Mouse (Mus musculus): ENCODE data around the gene Srpr. TPM values are rescaled to one million over a fixed set of nuclear protein-coding genes. Genes with fewer than 3 reads are reported as not detected.
A peak's percentile ranks its signal among the peaks of the same experiment; 100 is the strongest.

The Srpr gene
- polyA plus RNA-seq, 1 experiment, result 52.8 TPM

DNA sequence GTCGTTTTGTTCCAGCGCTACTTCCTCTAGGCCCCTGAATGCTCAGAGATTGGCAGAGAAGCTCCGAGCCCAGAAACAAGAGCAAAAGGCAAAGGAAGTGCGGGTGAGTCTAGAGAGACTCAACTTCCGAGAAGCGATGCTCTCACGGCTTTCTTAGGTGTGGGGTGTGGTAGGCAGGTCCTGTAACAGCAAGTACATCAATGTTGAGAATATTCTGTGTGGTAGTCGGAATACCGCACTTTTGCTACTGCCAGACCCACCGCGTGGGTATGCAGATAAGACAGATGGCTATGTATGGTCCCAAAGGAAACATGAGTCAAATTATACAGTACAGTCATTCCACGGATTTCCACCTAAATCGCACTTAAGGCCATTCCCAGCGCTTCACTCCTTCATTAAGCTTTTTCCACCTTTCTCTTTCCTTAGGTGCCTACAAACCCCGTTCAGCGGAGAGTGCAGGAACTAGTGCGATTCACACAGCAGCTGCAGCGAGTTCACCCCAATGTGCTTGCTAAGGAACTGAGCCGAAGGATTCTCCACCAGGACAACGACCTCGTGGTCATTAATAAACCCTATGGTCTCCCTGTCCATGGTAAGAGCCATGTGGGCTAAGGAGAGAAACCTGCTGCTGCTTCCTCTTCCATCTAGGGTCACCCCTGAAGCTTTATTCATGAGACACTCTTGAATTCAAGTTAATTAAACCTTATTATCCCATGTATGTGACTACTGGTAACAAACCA is 68.2 kb downstream of the Srpr start:
- TF ChIP-seq CTCF (IDR thresholded peaks at IDR 0.05; ENCODE audit: extremely low read depth, insufficient read depth, low read length), result no peak
- no peak for TF ChIP-seq POLR2A (IDR thresholded peaks at IDR 0.05; ENCODE audit: extremely low read depth, insufficient read depth, low read length)
- peak overlapping the region; percentile 94 for H3K4me3 ChIP-seq (ENCODE audit: insufficient read depth, low read length)
- H3K4me1 ChIP-seq (ENCODE audit: control insufficient read depth, insufficient read depth, low read length), result no peaks in the 10 kb centered on the region; the same call in 1 of the 2 replicates
- H3K27ac ChIP-seq (ENCODE audit: insufficient read depth, low read length), result no peak overlapping the region

DNA sequence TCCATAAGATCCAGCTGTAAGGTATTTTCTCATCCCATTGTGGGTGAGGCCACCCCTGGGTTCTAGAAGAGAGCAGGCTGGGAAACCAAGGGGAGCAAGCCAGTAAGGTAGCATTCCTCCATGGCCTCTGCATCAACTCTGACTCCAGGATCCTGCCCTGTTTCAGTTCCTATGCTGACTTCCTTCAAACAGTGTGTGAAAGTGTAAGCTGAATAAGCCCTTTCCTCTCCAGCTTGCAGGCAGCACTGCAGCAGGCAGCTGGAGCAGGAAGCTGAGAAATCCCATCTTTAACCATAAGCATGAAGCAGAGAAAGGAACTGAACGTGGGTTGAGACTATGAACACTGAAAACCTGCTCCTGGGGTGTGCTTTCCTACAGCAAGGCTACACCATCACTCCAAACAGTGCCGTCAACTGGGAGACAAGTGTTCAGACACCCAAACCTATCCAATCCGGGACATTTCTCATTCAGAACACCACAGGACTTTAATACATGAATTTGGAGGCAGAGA is 77.9 kb downstream of the Srpr start:
- no peak overlapping the region for H3K4me3 ChIP-seq (ENCODE audit: insufficient read depth, low read length)
- TF ChIP-seq CTCF (IDR thresholded peaks at IDR 0.05; ENCODE audit: extremely low read depth, insufficient read depth, low read length), result no peak
- no peak for TF ChIP-seq POLR2A (IDR thresholded peaks at IDR 0.05; ENCODE audit: extremely low read depth, insufficient read depth, low read length)
- H3K4me1 ChIP-seq (ENCODE audit: control insufficient read depth, insufficient read depth, low read length), result no peaks in the 10 kb centered on the region
- H3K27ac ChIP-seq (ENCODE audit: insufficient read depth, low read length), result no peak overlapping the region

DNA sequence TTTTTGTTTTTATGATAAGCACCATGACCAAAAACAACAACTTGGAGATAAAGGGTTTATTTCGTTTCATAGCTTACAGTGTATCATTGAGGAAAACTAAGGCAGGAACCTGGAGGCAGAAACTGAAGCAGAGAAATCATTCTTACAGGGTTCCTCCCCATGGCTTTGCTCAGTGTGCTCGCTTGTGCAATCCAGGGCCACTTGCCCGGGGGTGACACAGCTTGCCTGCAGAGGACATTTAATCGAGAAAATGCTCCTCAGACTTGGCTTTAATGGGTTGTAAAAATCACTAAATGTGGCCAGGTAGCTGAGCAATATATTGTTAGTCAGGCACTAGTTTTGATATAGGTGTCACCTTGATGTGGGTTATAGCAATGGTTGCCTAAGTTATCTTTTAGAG is 78.5 kb downstream of the Srpr start:
- Histone ChIP-seq H3K27ac (ENCODE audit: insufficient read depth, low read length) (no peak overlapping the region), H3K4me1 (ENCODE audit: control insufficient read depth, insufficient read depth, low read length) (no peaks in the 10 kb centered on the region), H3K4me3 (ENCODE audit: insufficient read depth, low read length) (no peak overlapping the region)
- TF ChIP-seq POLR2A (IDR thresholded peaks at IDR 0.05; ENCODE audit: extremely low read depth, insufficient read depth, low read length), result no peak
- TF ChIP-seq CTCF (IDR thresholded peaks at IDR 0.05; ENCODE audit: extremely low read depth, insufficient read depth, low read length), result no peak

DNA sequence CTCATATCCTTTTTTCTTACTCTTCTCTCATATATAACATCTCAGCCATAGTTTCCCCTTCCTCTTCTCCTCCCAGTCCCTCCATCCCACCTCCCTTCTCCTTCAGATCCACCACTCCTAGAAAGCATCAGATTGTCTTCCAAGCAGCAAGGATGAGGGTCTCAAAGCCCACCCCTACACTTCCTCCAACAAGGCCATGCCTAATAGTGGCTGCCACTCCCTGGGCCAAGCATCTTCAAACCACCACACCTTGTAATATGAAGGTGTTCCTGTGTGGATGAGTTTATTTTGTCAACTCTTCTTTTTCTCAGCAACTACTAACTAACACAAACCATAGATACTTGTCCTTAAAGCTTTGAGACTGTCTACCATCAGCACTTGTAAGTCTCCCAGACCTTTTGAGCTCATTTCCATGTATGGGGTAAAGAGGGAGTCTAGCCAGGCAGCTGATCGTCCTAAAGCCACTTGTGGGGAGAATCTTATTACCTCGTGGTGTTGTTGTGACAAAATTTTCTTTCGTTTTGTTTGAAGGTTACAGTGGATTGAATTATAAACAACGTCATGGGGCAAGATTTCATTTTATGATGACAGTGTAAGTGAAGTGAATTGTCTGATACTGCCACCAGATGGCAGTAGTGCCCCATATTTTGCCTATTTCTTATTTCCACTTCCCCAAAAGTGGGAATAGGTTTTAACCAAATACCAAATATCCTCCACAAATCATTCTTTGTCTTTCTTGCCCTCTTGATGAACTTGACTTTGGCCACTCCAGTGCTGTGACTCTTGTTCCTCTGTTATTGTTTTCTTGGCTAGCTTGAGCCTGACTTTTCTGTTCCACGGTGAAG is 82.3 kb downstream of the Srpr start:
- no peaks in the 10 kb centered on the region for H3K4me1 ChIP-seq (ENCODE audit: control insufficient read depth, insufficient read depth, low read length)
- TF ChIP-seq CTCF (IDR thresholded peaks at IDR 0.05; ENCODE audit: extremely low read depth, insufficient read depth, low read length) (peak; percentile 27; the same call in 1 of the 2 replicates), POLR2A (IDR thresholded peaks at IDR 0.05; ENCODE audit: extremely low read depth, insufficient read depth, low read length) (no peak)

GRCm38 (mm10) chr9:35282851-35283200 is 82.9 kb downstream of the Srpr start:
- Histone ChIP-seq H3K27ac (ENCODE audit: insufficient read depth, low read length) (no peak overlapping the region), H3K4me1 (ENCODE audit: control insufficient read depth, insufficient read depth, low read length) (no peaks in the 10 kb centered on the region), H3K4me3 (ENCODE audit: insufficient read depth, low read length) (no peak overlapping the region)
- TF ChIP-seq CTCF (IDR thresholded peaks at IDR 0.05; ENCODE audit: extremely low read depth, insufficient read depth, low read length) (no peak), POLR2A (IDR thresholded peaks at IDR 0.05; ENCODE audit: extremely low read depth, insufficient read depth, low read length) (no peak)

More for the DNA sequence above, 82.3 kb downstream of the Srpr start:
- H3K4me3 ChIP-seq (ENCODE audit: insufficient read depth, low read length), result no peak overlapping the region
- H3K27ac ChIP-seq (ENCODE audit: insufficient read depth, low read length), result no peak overlapping the region

DNA sequence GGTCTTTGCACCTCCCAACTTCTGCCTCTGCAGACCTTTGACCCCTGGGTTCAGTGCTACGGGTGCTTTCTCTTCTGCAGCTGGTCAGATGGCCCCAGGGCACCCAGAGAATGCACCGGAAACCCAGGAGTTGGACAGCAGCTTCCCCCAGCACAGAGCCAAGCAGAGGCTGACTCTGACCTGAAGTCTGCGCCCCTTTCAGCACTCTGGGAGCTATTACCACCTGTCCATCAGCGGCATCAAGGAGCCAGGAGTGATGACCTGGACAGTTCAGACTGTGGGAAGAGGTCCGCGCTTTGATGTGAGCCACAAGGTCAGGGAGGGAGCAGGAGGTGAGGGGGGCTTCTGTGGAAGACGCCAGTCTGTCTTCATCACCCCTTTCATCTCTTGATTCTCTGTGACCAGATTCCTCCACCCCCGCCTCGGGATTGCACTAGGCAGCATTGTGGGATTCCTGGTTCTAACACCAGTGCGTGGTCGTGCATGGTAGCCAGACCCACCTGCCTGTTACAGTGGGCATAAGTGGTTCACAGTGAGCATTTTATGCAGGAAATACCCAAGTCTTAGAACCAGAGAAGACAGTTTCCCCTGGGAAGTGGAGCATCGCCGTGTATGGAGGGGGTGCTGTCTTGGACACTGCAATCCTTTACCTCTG is 83.6 kb downstream of the Srpr start:
- no peak overlapping the region for H3K4me3 ChIP-seq (ENCODE audit: insufficient read depth, low read length)
- no peak overlapping the region for H3K27ac ChIP-seq (ENCODE audit: insufficient read depth, low read length)
- TF ChIP-seq CTCF (IDR thresholded peaks at IDR 0.05; ENCODE audit: extremely low read depth, insufficient read depth, low read length), result no peak
- no peak for TF ChIP-seq POLR2A (IDR thresholded peaks at IDR 0.05; ENCODE audit: extremely low read depth, insufficient read depth, low read length)
- no peaks in the 10 kb centered on the region for H3K4me1 ChIP-seq (ENCODE audit: control insufficient read depth, insufficient read depth, low read length)

- Histone ChIP-seq H3K4me3 (ENCODE audit: insufficient read depth, low read length) (no peak overlapping the region), H3K27ac (ENCODE audit: insufficient read depth, low read length) (no peak overlapping the region), H3K4me1 (ENCODE audit: control insufficient read depth, insufficient read depth, low read length) (no peaks in the 10 kb centered on the region)
- TF ChIP-seq CTCF (IDR thresholded peaks at IDR 0.05; ENCODE audit: extremely low read depth, insufficient read depth, low read length), result no peak
- TF ChIP-seq POLR2A (IDR thresholded peaks at IDR 0.05; ENCODE audit: extremely low read depth, insufficient read depth, low read length), result no peak
Measured at GRCm38 (mm10) chr9:35284351-35284750, 84.4 kb downstream of the Srpr start.

DNA sequence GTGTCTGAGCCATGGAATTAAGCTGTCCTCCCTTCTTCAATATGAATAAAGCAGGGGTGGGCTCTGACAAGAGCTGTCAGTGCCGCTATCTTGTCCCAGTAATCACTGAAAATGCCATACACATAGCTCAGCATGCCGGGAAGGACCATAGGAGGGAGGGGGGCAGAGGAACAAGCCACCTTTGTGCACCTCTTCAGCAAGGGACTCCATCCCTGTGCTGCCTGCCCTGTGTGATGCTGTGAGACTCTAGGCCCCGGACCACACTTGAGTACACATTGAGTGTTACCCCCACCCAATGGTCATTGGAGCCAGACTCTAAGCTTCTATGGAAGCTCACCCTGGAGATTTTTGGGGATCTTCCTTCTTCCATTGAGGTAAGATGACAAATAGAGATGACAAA is 86.4 kb downstream of the Srpr start:
- TF ChIP-seq POLR2A (IDR thresholded peaks at IDR 0.05; ENCODE audit: extremely low read depth, insufficient read depth, low read length), result no peak
- no peak for TF ChIP-seq CTCF (IDR thresholded peaks at IDR 0.05; ENCODE audit: extremely low read depth, insufficient read depth, low read length)
- H3K4me1 ChIP-seq (ENCODE audit: control insufficient read depth, insufficient read depth, low read length), result no peaks in the 10 kb centered on the region

DNA sequence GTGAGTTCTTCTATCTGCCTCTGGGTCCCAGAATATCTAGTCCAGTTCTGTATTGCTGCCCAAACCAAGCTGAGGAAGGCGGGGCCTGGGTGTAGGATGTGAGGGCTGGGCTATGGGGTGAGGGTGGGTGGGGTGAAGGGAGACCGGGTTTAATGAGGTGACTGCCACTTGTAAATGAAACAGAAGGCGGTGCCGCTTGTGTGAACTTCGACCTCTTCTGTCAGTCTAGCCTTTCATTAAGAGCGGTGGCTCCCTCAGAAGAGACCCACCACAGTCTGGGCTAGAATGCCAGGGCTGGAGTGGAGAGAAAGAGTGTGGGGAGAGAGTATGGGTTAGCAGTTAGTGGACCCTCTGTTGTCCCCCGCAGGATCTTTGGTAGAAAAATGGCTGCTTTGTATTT is 90.0 kb downstream of the Srpr start:
- H3K4me3 ChIP-seq (ENCODE audit: insufficient read depth, low read length), result no peak overlapping the region
- no peak overlapping the region for H3K27ac ChIP-seq (ENCODE audit: insufficient read depth, low read length)
- TF ChIP-seq POLR2A (IDR thresholded peaks at IDR 0.05; ENCODE audit: extremely low read depth, insufficient read depth, low read length), result no peak
- no peak for TF ChIP-seq CTCF (IDR thresholded peaks at IDR 0.05; ENCODE audit: extremely low read depth, insufficient read depth, low read length)
- H3K4me1 ChIP-seq (ENCODE audit: control insufficient read depth, insufficient read depth, low read length), result no peaks in the 10 kb centered on the region

More for the DNA sequence above, 86.4 kb downstream of the Srpr start:
- Histone ChIP-seq H3K27ac (ENCODE audit: insufficient read depth, low read length) (no peak overlapping the region), H3K4me3 (ENCODE audit: insufficient read depth, low read length) (no peak overlapping the region)

All from cortical plate, adult 2 months (tissue).